Mouse (Mus musculus) forebrain, postnatal 0 days (tissue): ENCODE data around the gene Gm10521. TPM values are rescaled to one million over a fixed set of nuclear protein-coding genes. Genes with fewer than 3 reads are reported as not detected.

Experiments
- ATAC-seq: fragments of 200-750 bp; cut with Nextera tagmentation; 2 replicates; pipeline ENCODE4 v1.8.0; 2017; ENCODE audit warnings: mild to moderate bottlenecking, moderate library complexity
- DNase-seq: peaks from one replicate; pipeline ENCODE4 v3.0.0-alpha.2; 2015
- H3K27ac ChIP-seq: fragments of 300-500 bp; sonication (generic); 2 replicates; pipeline ENCODE4 v1.5.1; 2014; ENCODE audit warnings: low read depth, mild to moderate bottlenecking, antibody characterized with exemption, low read length, moderate library complexity, mixed read lengths
- H3K27me3 ChIP-seq: fragments of 300-500 bp; sonication (generic); 2 replicates; pipeline ENCODE4 v1.6.1; 2014; ENCODE audit warnings: mild to moderate bottlenecking, low read length, mixed read lengths; ENCODE audit not compliant: insufficient read depth
- H3K36me3 ChIP-seq: fragments of 300-500 bp; sonication (generic); 2 replicates; pipeline ENCODE4 v1.6.1; 2014; ENCODE audit warnings: mild to moderate bottlenecking, moderate library complexity; ENCODE audit not compliant: insufficient read depth
- H3K4me1 ChIP-seq: fragments of 300-500 bp; sonication (generic); 2 replicates; pipeline ENCODE4 v1.6.1; 2014; ENCODE audit warnings: antibody characterized with exemption; ENCODE audit not compliant: insufficient read depth
- H3K4me2 ChIP-seq: fragments of 300-500 bp; sonication (generic); 2 replicates; pipeline ENCODE4 v1.6.1; 2014; ENCODE audit warnings: low read depth, mild to moderate bottlenecking, moderate library complexity
- H3K4me3 ChIP-seq: fragments of 300-500 bp; sonication (generic); 2 replicates; pipeline ENCODE4 v1.5.1; 2014; ENCODE audit warnings: low read depth, low read length, mixed read lengths
- H3K9ac ChIP-seq: fragments of 300-500 bp; sonication (generic); 2 replicates; pipeline ENCODE4 v1.6.1; 2014; ENCODE audit warnings: mild to moderate bottlenecking
- H3K9me3 ChIP-seq: fragments of 300-500 bp; sonication (generic); 2 replicates; pipeline ENCODE4 v1.6.1; 2016; ENCODE audit warnings: low read length
- CTCF ChIP-seq: sonication (generic); IDR thresholded peaks from 2 replicates; pipeline ENCODE4 v1.5.1; 2016; ENCODE audit warnings: antibody characterized with exemption, control low read depth, low read depth
- WGBS: fragments of 180-500 bp; shearing (Covaris S2); extraction: QIAGEN DNeasy Blood & Tissue Kit; methylation state at CpG from one replicate; pipeline ENCODE4 v1.1.7; 2014; 5-methylcytosine and 5-hydroxymethylcytosine counted together
- polyA plus RNA-seq: library from polyadenylated mRNA; unstranded; fragments of >200 nt; fragmentation: Nextera tagmentation; extraction: Ambion mirVana; gene quantifications from 2 replicates; pipeline ENCODE4 v1.2.1, GENCODE M21; 2015
- total RNA-seq: library from RNA; depleted of rRNA; stranded (reverse); fragments of >200 nt; gene quantifications from 2 replicates; pipeline ENCODE4 v1.2.3, GENCODE M21; 2014

The Gm10521 gene
- total and polyA plus RNA-seq, 2 experiments from 2014 or later, result not detected

GRCm38 (mm10) chr1:171915638-171916458 is 20.4 kb downstream of the Gm10521 start:
- Histone ChIP-seq H3K27me3 (no peaks in the 10 kb centered on the region), H3K36me3 (no peaks in the 10 kb centered on the region), H3K9me3 (no peaks in the 10 kb centered on the region), H3K4me1 (no peaks in the 10 kb centered on the region), H3K4me3 (no peak overlapping the region), H3K27ac (no peak overlapping the region), H3K4me2 (no peak overlapping the region), H3K9ac (no peak overlapping the region)
- DNase-seq (no peak), ATAC-seq (no peak)
- no peak for TF ChIP-seq CTCF
- 75% methylated on average over 13 of the region's 13 CpGs for WGBS

DNA sequence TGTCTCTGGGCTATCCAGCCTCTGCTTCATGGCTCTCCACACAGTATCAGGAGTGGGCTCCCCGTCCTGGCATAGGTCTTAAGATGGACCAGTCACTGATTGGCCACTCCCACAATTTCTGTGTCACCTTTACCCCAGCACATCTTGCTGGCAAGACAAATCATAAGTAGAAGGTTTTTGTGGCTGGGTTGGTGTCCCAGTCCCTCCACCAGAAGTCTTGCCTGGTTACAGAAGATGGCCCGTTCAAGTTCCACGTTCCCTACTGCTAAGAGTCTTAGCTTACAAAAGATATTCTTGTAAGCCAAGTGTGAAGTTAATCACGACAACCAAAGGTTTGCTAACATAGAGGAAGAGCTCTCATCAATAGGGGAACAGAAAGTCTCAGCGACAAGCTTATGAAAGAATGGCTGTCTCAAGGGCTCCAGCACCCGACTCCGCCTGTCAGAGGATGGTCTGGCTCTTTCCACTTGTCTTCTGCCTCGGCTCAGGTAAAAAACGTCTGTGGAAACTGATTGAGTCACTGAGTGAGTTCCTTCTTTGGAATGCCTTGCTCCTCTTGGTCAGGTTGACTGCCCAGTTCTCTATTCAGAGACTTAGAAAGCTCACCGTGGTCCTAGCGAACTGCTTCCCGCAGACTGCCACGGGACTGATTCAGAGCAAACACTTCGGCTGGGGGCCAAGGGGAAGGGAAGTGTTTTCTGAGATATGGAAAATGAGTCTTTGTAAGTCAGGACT is 22.0 kb downstream of the Gm10521 start, which contains the start of gene Slamf6:
Gene Slamf6 (plus strand): TSS at position 211 of the 735 bp plus-strand sequence.
- no peak for ATAC-seq
- Histone ChIP-seq H3K4me2 (no peak within 1 kb of the TSS), H3K4me1 (no peaks in the 10 kb centered on the region), H3K4me3 (no peak within 1 kb of the TSS), H3K36me3 (no peaks in the 10 kb centered on the region), H3K27ac (no peak within 1 kb of the TSS), H3K27me3 (no peaks in the 10 kb centered on the region), H3K9me3 (no peaks in the 10 kb centered on the region), H3K9ac (no peak within 1 kb of the TSS)
- TF ChIP-seq CTCF, result no peak
- no peak for DNase-seq
- WGBS, result 88% methylated on average over 14 of the region's 14 CpGs

- H3K4me1 ChIP-seq, result no peaks in the 10 kb centered on the region
- no peak for TF ChIP-seq CTCF
- H3K27me3 ChIP-seq, result no peaks in the 10 kb centered on the region
- 86% methylated on average over 12 of the region's 12 CpGs for WGBS
- no peak overlapping the region for H3K27ac ChIP-seq
- ATAC-seq (no peak), DNase-seq (no peak)
- no peak overlapping the region for H3K9ac ChIP-seq
- no peak overlapping the region for H3K4me3 ChIP-seq
- no peak overlapping the region for H3K4me2 ChIP-seq
- H3K36me3 ChIP-seq, result no peaks in the 10 kb centered on the region
- H3K9me3 ChIP-seq, result no peaks in the 10 kb centered on the region
These were observed 22.9 kb downstream of the Gm10521 start for GRCm38 (mm10) chr1:171918136-171918920.

GRCm38 (mm10) chr1:171919193-171919592 is 23.7 kb downstream of the Gm10521 start:
- 90% methylated on average over 5 of the region's 5 CpGs for WGBS

DNA sequence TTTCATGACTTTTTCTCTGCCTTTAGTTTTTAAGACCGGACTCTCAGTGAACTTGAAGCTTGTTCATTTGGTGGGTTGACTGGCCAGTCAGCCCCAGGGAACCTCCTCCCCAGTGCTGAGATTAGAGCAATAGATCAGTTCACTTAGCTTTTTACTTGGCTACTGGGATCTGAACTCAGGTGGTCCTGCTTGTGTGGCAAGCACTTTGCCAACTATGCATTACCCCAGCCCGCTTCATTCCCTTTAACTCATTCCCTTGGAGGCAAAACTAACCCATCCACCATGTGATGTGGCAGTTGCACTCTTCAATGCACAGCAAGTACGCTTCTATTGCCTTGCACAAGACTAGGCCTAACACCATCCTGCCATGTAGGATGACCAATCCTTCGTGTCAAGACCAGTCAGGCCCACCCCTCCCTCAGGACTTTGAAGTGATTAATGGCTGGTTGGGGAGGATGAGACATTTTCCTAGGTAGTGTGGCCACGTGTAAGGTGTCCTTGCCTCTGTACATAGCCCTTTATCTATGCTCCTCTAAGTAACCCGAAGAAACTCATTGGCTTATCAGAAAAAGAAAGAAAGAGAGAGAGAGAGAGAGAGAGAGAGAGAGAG is 24.5 kb downstream of the Gm10521 start:
- no peaks in the 10 kb centered on the region for H3K4me1 ChIP-seq
- no peak for DNase-seq
- no peaks in the 10 kb centered on the region for H3K9me3 ChIP-seq
- ATAC-seq, result no peak
- no peaks in the 10 kb centered on the region for H3K36me3 ChIP-seq
- H3K9ac ChIP-seq, result no peak overlapping the region
- WGBS, result 85% methylated on average over 6 of the region's 6 CpGs
- no peak overlapping the region for H3K4me2 ChIP-seq
- no peak for TF ChIP-seq CTCF
- no peak overlapping the region for H3K27ac ChIP-seq
- H3K4me3 ChIP-seq, result no peak overlapping the region
- no peaks in the 10 kb centered on the region for H3K27me3 ChIP-seq

More at GRCm38 (mm10) chr1:171919193-171919592, 23.7 kb downstream of the Gm10521 start:
- Histone ChIP-seq H3K27ac (no peak overlapping the region), H3K4me3 (no peak overlapping the region), H3K4me2 (no peak overlapping the region), H3K36me3 (no peaks in the 10 kb centered on the region), H3K9ac (no peak overlapping the region), H3K4me1 (no peaks in the 10 kb centered on the region), H3K9me3 (no peaks in the 10 kb centered on the region), H3K27me3 (no peaks in the 10 kb centered on the region)
- ATAC-seq (no peak), DNase-seq (no peak)
- TF ChIP-seq CTCF, result no peak

GRCm38 (mm10) chr1:171920989-171921621 is 25.6 kb downstream of the Gm10521 start:
- TF ChIP-seq CTCF, result no peak
- no peaks in the 10 kb centered on the region for H3K36me3 ChIP-seq
- 95% methylated on average over 9 of the region's 9 CpGs for WGBS
- DNase-seq, result no peak
- H3K9me3 ChIP-seq, result no peaks in the 10 kb centered on the region
- ATAC-seq, result no peak
- H3K4me1 ChIP-seq, result no peaks in the 10 kb centered on the region
- H3K27me3 ChIP-seq, result no peaks in the 10 kb centered on the region
- no peak overlapping the region for H3K9ac ChIP-seq
- no peak overlapping the region for H3K4me2 ChIP-seq
- no peak overlapping the region for H3K4me3 ChIP-seq
- H3K27ac ChIP-seq, result no peak overlapping the region
